Mouse (Mus musculus): ENCODE data around the gene Mpv17. TPM values are rescaled to one million over a fixed set of nuclear protein-coding genes. Genes with fewer than 3 reads are reported as not detected.

The Mpv17 gene
- polyA plus RNA-seq, 1 experiment from 2014 or later: 56.1 TPM

- whole genome bisulfite sequencing: 83% methylated on average over 9 of the region's 9 CpGs
- ATAC-seq: no peak
- Histone ChIP-seq H3K9me3 (ENCODE audit: control insufficient read depth, low read length) (peaks cover 5% of the 10 kb centered on the region; the same call in 1 of the 2 replicates), H3K4me3 (ENCODE audit: low read length) (no peak overlapping the region), H3K9ac (ENCODE audit: low read depth, low read length) (no peak overlapping the region), H3K27ac (ENCODE audit: low read depth, low read length) (no peak overlapping the region), H3K27me3 (replicated peaks; ENCODE audit: control insufficient read depth, insufficient read depth, low read length) (no peaks in the 10 kb centered on the region), H3K4me2 (ENCODE audit: low read length) (no peak overlapping the region), H3K36me3 (ENCODE audit: control insufficient read depth, insufficient read depth, low read length) (peaks cover 51% of the 10 kb centered on the region), H3K4me1 (ENCODE audit: control insufficient read depth, insufficient read depth, low read depth, low read length) (peaks cover 27% of the 10 kb centered on the region)
Measured at GRCm38 (mm10) chr5:31198170-31198569, 44.1 kb upstream of the Mpv17 start.

GRCm38 (mm10) chr5:31197072-31197471, 43.0 kb upstream of the Mpv17 start:
- Histone ChIP-seq H3K27me3 (replicated peaks; ENCODE audit: control insufficient read depth, insufficient read depth, low read length) (no peaks in the 10 kb centered on the region), H3K9me3 (ENCODE audit: control insufficient read depth, low read length) (peaks cover 5% of the 10 kb centered on the region; the same call in 1 of the 2 replicates), H3K4me1 (ENCODE audit: control insufficient read depth, insufficient read depth, low read depth, low read length) (peaks cover 22% of the 10 kb centered on the region), H3K9ac (ENCODE audit: low read depth, low read length) (no peak overlapping the region), H3K4me2 (ENCODE audit: low read length) (no peak overlapping the region), H3K4me3 (ENCODE audit: low read length) (no peak overlapping the region), H3K27ac (ENCODE audit: low read depth, low read length) (no peak overlapping the region), H3K36me3 (ENCODE audit: control insufficient read depth, insufficient read depth, low read length) (peaks cover 47% of the 10 kb centered on the region)
- no peak for ATAC-seq
- WGBS: 97% methylated on average over 12 of the region's 12 CpGs

- no peak overlapping the region for H3K9ac ChIP-seq (ENCODE audit: low read depth, low read length)
- 96% methylated on average over 10 of the region's 10 CpGs for WGBS
- no peak overlapping the region for H3K4me3 ChIP-seq (ENCODE audit: low read length)
- H3K36me3 ChIP-seq (ENCODE audit: control insufficient read depth, insufficient read depth, low read length): peaks cover 47% of the 10 kb centered on the region
- ATAC-seq: no peak
- H3K27me3 ChIP-seq (replicated peaks; ENCODE audit: control insufficient read depth, insufficient read depth, low read length): no peaks in the 10 kb centered on the region
- peaks cover 5% of the 10 kb centered on the region; the same call in 1 of the 2 replicates for H3K9me3 ChIP-seq (ENCODE audit: control insufficient read depth, low read length)
- no peak overlapping the region for H3K4me2 ChIP-seq (ENCODE audit: low read length)
- H3K27ac ChIP-seq (ENCODE audit: low read depth, low read length): no peak overlapping the region
- H3K4me1 ChIP-seq (ENCODE audit: control insufficient read depth, insufficient read depth, low read depth, low read length): peaks cover 27% of the 10 kb centered on the region
Measured at GRCm38 (mm10) chr5:31196207-31196606, 42.2 kb upstream of the Mpv17 start.

- peaks cover 5% of the 10 kb centered on the region; the same call in 1 of the 2 replicates for H3K9me3 ChIP-seq (ENCODE audit: control insufficient read depth, low read length)
- no peak overlapping the region for H3K4me3 ChIP-seq (ENCODE audit: low read length)
- H3K9ac ChIP-seq (ENCODE audit: low read depth, low read length): no peak overlapping the region
- H3K27me3 ChIP-seq (replicated peaks; ENCODE audit: control insufficient read depth, insufficient read depth, low read length): no peaks in the 10 kb centered on the region
- no peak overlapping the region for H3K27ac ChIP-seq (ENCODE audit: low read depth, low read length)
- H3K4me1 ChIP-seq (ENCODE audit: control insufficient read depth, insufficient read depth, low read depth, low read length): peaks cover 23% of the 10 kb centered on the region
- no peak for ATAC-seq
- no peak overlapping the region for H3K4me2 ChIP-seq (ENCODE audit: low read length)
- WGBS: 97% methylated on average over 4 of the region's 4 CpGs
- H3K36me3 ChIP-seq (ENCODE audit: control insufficient read depth, insufficient read depth, low read length): peaks cover 49% of the 10 kb centered on the region
Measured at GRCm38 (mm10) chr5:31195671-31196070, 41.6 kb upstream of the Mpv17 start.

GRCm38 (mm10) chr5:31194486-31195485, 40.7 kb upstream of the Mpv17 start:
- peaks cover 20% of the 10 kb centered on the region for H3K4me1 ChIP-seq (ENCODE audit: control insufficient read depth, insufficient read depth, low read depth, low read length)
- H3K4me3 ChIP-seq (ENCODE audit: low read length): no peak overlapping the region
- H3K9ac ChIP-seq (ENCODE audit: low read depth, low read length): no peak overlapping the region
- peaks cover 54% of the 10 kb centered on the region for H3K36me3 ChIP-seq (ENCODE audit: control insufficient read depth, insufficient read depth, low read length)
- peak overlapping the region; percentile 79 for H3K4me2 ChIP-seq (ENCODE audit: low read length)
- WGBS: 93% methylated on average over 16 of the region's 16 CpGs
- no peak overlapping the region for H3K27ac ChIP-seq (ENCODE audit: low read depth, low read length)
- H3K27me3 ChIP-seq (replicated peaks; ENCODE audit: control insufficient read depth, insufficient read depth, low read length): no peaks in the 10 kb centered on the region
- no peak for ATAC-seq
- no peaks in the 10 kb centered on the region for H3K9me3 ChIP-seq (ENCODE audit: control insufficient read depth, low read length)

GRCm38 (mm10) chr5:31193631-31194281, 39.7 kb upstream of the Mpv17 start:
- Histone ChIP-seq H3K4me1 (ENCODE audit: control insufficient read depth, insufficient read depth, low read depth, low read length) (peaks cover 20% of the 10 kb centered on the region), H3K27me3 (replicated peaks; ENCODE audit: control insufficient read depth, insufficient read depth, low read length) (no peaks in the 10 kb centered on the region), H3K36me3 (ENCODE audit: control insufficient read depth, insufficient read depth, low read length) (peaks cover 49% of the 10 kb centered on the region), H3K27ac (ENCODE audit: low read depth, low read length) (peak overlapping the region; percentile 88), H3K4me3 (ENCODE audit: low read length) (peak overlapping the region; percentile 86), H3K9ac (ENCODE audit: low read depth, low read length) (peak overlapping the region; percentile 90), H3K4me2 (ENCODE audit: low read length) (peak overlapping the region; percentile 79), H3K9me3 (ENCODE audit: control insufficient read depth, low read length) (no peaks in the 10 kb centered on the region)
- no peak for ATAC-seq
- 15% methylated on average over 25 of the region's 25 CpGs for WGBS

GRCm38 (mm10) chr5:31192939-31193630, 39.0 kb upstream of the Mpv17 start, which contains the start of the genes Snx17 and Eif2b4:
TSS of gene Snx17 (plus strand) at chr5:31193227.
TSS of gene Eif2b4 (minus strand) at chr5:31193430.
- WGBS: under 1% methylated on average over 48 of the region's 48 CpGs
- peak within 1 kb of the TSS; percentile 90 for H3K9ac ChIP-seq (ENCODE audit: low read depth, low read length)
- ATAC-seq: peak; percentile 97

GRCm38 (mm10) chr5:31192045-31192938, 38.2 kb upstream of the Mpv17 start:
- peaks cover 20% of the 10 kb centered on the region for H3K4me1 ChIP-seq (ENCODE audit: control insufficient read depth, insufficient read depth, low read depth, low read length)
- peak overlapping the region; percentile 86 for H3K27ac ChIP-seq (ENCODE audit: low read depth, low read length)
- peak overlapping the region; percentile 86 for H3K4me3 ChIP-seq (ENCODE audit: low read length)
- no peak for ATAC-seq
- peaks cover 50% of the 10 kb centered on the region for H3K36me3 ChIP-seq (ENCODE audit: control insufficient read depth, insufficient read depth, low read length)
- 19% methylated on average over 37 of the region's 42 CpGs for WGBS
- H3K9me3 ChIP-seq (ENCODE audit: control insufficient read depth, low read length): no peaks in the 10 kb centered on the region
- H3K4me2 ChIP-seq (ENCODE audit: low read length): peak overlapping the region; percentile 72
- H3K27me3 ChIP-seq (replicated peaks; ENCODE audit: control insufficient read depth, insufficient read depth, low read length): no peaks in the 10 kb centered on the region
- peak overlapping the region; percentile 76 for H3K9ac ChIP-seq (ENCODE audit: low read depth, low read length)

More at GRCm38 (mm10) chr5:31192939-31193630, 39.0 kb upstream of the Mpv17 start, which contains the start of the genes Snx17 and Eif2b4:
- Histone ChIP-seq H3K4me2 (ENCODE audit: low read length) (peak within 1 kb of the TSS; percentile 79), H3K4me1 (ENCODE audit: control insufficient read depth, insufficient read depth, low read depth, low read length) (peaks cover 20% of the 10 kb centered on the region), H3K36me3 (ENCODE audit: control insufficient read depth, insufficient read depth, low read length) (peaks cover 48% of the 10 kb centered on the region), H3K27me3 (replicated peaks; ENCODE audit: control insufficient read depth, insufficient read depth, low read length) (no peaks in the 10 kb centered on the region), H3K9me3 (ENCODE audit: control insufficient read depth, low read length) (no peaks in the 10 kb centered on the region), H3K4me3 (ENCODE audit: low read length) (peak within 1 kb of the TSS; percentile 86), H3K27ac (ENCODE audit: low read depth, low read length) (peak within 1 kb of the TSS; percentile 88)
